Mouse (Mus musculus): ENCODE results near the gene Slc25a29. TPM values are rescaled to one million over a fixed set of nuclear protein-coding genes. Genes with fewer than 3 reads are reported as not detected.

The Slc25a29 gene
- polyA plus RNA-seq, 1 experiment from 2014 or later = 1.8 TPM

DNA sequence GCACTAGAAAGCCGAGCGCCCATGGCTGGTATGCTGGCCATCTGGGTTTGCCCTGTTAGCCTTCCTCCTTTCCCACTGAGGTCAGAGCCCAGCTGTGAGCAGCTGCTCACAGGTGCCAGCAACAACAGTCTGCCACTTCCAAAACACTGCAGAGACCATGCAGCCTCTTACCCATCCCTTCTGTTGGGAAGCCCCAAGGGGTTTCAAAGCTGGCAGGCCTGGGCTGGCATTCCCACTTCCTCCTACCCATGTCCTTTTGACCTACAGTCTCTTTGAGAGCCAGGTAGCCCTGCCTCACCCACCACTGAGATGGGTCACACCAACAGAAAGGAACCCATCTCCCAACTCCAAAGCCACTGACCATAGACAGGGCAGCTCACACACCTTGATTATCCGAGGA is 2.3 kb downstream of the Slc25a29 start:
- Histone ChIP-seq H3K27ac (no peak overlapping the region), H3K27me3 (replicated peaks) (peaks cover 6% of the 10 kb centered on the region; the same call in 1 of the 2 replicates), H3K9me3 (replicated peaks) (no peaks in the 10 kb centered on the region), H3K9ac (no peak overlapping the region), H3K36me3 (peaks cover 11% of the 10 kb centered on the region), H3K4me2 (no peak overlapping the region), H3K4me3 (no peak overlapping the region), H3K4me1 (peaks cover 35% of the 10 kb centered on the region)
- WGBS (ENCODE audit: insufficient replicate concordance) = 76% methylated on average over 3 of the region's 3 CpGs
- ATAC-seq = no peak

DNA sequence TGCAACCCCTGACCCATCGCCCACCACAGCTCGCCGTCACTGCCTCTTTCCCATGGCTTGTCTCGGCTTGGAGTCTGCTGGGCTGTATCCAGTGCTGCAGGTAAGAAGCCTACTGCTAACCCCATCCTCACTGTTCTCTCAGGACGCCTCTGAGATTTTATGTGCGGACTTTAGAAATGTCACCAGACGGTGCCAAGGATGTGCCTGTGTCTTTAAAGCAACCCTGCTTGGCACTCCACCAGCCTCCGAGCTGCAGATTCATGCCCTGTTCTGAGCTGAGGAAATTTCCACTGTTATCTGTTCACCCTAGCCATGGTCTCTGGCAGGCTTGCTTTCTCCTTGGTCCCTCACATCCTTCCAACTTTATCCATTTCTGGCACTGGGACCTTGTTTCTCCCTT is 2.8 kb downstream of the Slc25a29 start:
- Histone ChIP-seq H3K9ac (no peak overlapping the region), H3K27ac (no peak overlapping the region), H3K27me3 (replicated peaks) (peaks cover 6% of the 10 kb centered on the region; the same call in 1 of the 2 replicates), H3K9me3 (replicated peaks) (peaks cover 5% of the 10 kb centered on the region; the same call in 1 of the 2 replicates), H3K4me3 (no peak overlapping the region), H3K4me1 (peaks cover 31% of the 10 kb centered on the region), H3K4me2 (no peak overlapping the region), H3K36me3 (peaks cover 11% of the 10 kb centered on the region)
- WGBS (ENCODE audit: insufficient replicate concordance) = 86% methylated on average over 8 of the region's 8 CpGs
- no peak for ATAC-seq

DNA sequence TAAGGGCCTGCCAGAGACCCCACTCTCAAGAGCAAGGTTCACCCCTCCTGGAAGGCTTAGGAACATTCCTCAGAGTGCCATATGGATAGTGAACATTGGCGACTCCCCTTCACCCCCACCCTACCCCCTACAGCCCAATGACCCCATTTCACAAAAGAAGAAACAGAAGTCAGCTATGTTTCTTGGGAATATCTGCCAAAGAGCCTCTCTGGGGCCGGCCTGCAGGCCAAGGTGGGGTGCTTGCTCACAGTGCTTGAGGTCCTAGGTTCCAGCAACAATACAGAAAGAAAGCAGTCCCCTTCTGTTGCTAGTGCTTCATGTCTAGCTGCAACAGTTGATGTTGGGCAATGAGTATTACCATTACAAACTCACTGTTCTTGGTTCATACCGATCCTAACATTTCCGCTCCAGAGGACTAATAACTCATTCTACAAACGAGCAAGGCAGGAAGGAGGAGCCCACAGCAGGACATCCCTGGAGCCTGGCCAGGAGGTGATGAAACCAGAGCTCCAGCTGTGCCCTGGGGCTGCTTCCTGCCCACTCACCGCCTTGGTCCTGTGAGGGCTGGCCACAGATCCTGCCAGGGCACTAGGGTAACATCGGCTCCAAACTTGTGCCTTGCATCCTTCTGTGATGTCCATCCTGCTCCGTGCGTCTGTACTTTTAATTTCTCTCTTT is 3.6 kb downstream of the Slc25a29 start:
- H3K36me3 ChIP-seq = peaks cover 14% of the 10 kb centered on the region
- H3K27ac ChIP-seq = no peak overlapping the region
- peaks cover 6% of the 10 kb centered on the region; the same call in 1 of the 2 replicates for H3K9me3 ChIP-seq (replicated peaks)
- no peak for ATAC-seq
- WGBS (ENCODE audit: insufficient replicate concordance) = 71% methylated on average over 9 of the region's 9 CpGs
- H3K4me1 ChIP-seq = peaks cover 23% of the 10 kb centered on the region
- no peak overlapping the region for H3K4me3 ChIP-seq
- no peak overlapping the region for H3K9ac ChIP-seq
- peaks cover 6% of the 10 kb centered on the region; the same call in 1 of the 2 replicates for H3K27me3 ChIP-seq (replicated peaks)
- H3K4me2 ChIP-seq = no peak overlapping the region

DNA sequence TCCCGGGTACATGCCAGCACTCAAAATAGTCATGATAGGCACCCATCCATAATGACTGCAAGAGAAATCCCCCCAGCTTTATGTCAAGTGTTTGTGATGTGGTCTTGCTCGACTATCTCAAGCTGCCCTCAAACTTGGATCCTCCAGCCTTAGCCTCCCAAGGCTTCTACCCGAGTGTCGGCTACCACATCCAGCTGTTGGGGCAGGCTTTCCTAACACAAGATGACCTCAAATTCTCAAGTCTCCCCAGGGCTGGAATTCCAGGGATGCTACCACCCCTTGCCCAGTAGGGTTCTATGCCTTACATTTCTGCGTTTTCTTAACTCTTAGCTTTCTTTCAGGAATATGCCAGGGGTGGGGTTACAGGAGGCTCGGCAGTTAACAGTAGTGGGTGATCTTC is 5.3 kb downstream of the Slc25a29 start:
- Histone ChIP-seq H3K9me3 (replicated peaks) (peaks cover 6% of the 10 kb centered on the region; the same call in 1 of the 2 replicates), H3K27ac (no peak overlapping the region), H3K4me1 (peaks cover 10% of the 10 kb centered on the region), H3K36me3 (peaks cover 25% of the 10 kb centered on the region), H3K4me3 (no peak overlapping the region), H3K27me3 (replicated peaks) (peaks cover 6% of the 10 kb centered on the region; the same call in 1 of the 2 replicates), H3K4me2 (no peak overlapping the region), H3K9ac (no peak overlapping the region)
- ATAC-seq = no peak
- WGBS (ENCODE audit: insufficient replicate concordance) = 78% methylated on average over 6 of the region's 6 CpGs

DNA sequence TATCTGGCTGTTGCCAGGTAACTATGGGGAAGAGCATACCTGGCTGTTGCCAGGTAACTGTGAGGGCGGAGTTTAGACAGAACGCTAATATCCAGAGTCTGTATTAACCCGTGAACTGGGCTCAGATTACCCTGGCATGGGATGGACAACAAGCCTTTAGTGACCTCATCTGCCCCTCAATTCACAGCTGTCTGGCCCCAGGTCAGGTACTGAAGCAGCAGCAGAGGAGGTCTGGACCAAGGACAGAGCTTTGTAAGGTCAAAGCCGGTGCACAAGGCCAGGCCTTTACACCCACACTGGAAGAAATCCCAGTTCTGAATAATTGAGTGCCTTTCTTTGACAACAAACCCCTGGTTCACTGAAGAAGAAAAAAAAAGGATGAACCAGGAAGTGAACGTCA is 6.0 kb downstream of the Slc25a29 start:
- 77% methylated on average over 5 of the region's 5 CpGs for WGBS (ENCODE audit: insufficient replicate concordance)
- Histone ChIP-seq H3K4me2 (no peak overlapping the region), H3K4me1 (peaks cover 3% of the 10 kb centered on the region; the same call in 1 of the 2 replicates), H3K27me3 (replicated peaks) (peaks cover 5% of the 10 kb centered on the region; the same call in 1 of the 2 replicates), H3K9me3 (replicated peaks) (peaks cover 6% of the 10 kb centered on the region; the same call in 1 of the 2 replicates), H3K9ac (no peak overlapping the region), H3K27ac (no peak overlapping the region), H3K36me3 (peaks cover 25% of the 10 kb centered on the region), H3K4me3 (no peak overlapping the region)
- ATAC-seq = no peak

DNA sequence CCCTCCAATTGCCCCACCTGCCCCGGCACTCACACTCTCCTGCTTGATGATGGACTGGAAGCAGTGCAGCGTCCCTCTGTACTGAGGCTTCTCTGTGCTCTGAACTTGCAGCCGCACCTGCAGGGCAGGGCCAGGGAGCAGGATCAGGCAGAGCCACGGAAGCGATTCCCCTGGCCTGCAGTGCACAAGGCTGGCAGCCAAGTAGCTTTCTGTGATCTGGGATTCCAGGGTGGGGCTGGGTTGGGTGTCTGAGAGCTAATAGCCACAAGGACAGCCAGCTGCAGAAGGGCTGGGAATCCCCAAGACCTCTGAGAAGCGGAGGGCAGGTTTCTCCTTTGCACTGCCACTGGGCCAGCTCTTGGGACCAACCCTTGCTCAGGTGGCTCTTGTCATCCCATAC is 8.0 kb downstream of the Slc25a29 start:
- H3K36me3 ChIP-seq = peaks cover 25% of the 10 kb centered on the region
- 95% methylated on average over 6 of the region's 6 CpGs for WGBS (ENCODE audit: insufficient replicate concordance)
- no peak overlapping the region for H3K4me3 ChIP-seq
- H3K9ac ChIP-seq = no peak overlapping the region
- H3K27me3 ChIP-seq (replicated peaks) = no peaks in the 10 kb centered on the region
- H3K9me3 ChIP-seq (replicated peaks) = peaks cover 6% of the 10 kb centered on the region; the same call in 1 of the 2 replicates
- ATAC-seq = no peak
- no peak overlapping the region for H3K4me2 ChIP-seq
- no peak overlapping the region for H3K27ac ChIP-seq
- no peaks in the 10 kb centered on the region; the same call in 1 of the 2 replicates for H3K4me1 ChIP-seq

DNA sequence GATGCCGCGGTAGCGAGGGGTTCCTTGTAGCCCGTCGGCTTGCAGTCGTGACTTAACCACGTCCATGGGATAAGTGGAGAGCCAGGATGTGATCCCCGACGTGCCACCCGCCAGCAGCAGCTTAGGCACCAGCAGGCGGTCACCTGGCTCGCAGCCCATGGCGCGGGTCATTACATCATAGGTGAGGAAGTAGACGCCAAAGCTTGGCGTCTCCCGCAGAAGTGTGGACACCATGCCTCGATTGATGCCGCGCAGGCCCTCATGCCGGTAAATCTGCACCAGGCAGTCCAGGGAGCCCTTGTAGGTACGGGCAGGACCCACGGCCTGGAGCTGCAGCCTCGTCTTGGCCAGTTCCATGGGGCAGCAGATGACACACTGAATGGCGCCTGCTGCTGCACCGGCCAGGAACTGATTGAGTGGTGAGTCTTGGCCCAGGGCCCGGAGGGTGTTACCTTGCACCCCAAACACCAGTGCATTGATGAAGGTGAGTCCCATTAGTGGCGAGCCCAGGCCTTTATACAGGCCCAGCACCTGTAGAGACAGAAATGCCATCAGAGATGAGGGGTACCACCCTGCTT is 8.6 kb downstream of the Slc25a29 start:
- ATAC-seq = no peak
- Histone ChIP-seq H3K9ac (no peak overlapping the region), H3K4me2 (no peak overlapping the region), H3K4me3 (no peak overlapping the region), H3K9me3 (replicated peaks) (peaks cover 6% of the 10 kb centered on the region; the same call in 1 of the 2 replicates), H3K36me3 (peaks cover 25% of the 10 kb centered on the region), H3K27me3 (replicated peaks) (no peaks in the 10 kb centered on the region), H3K4me1 (no peaks in the 10 kb centered on the region; the same call in 1 of the 2 replicates), H3K27ac (no peak overlapping the region)
- 92% methylated on average over 28 of the region's 28 CpGs for WGBS (ENCODE audit: insufficient replicate concordance)

DNA sequence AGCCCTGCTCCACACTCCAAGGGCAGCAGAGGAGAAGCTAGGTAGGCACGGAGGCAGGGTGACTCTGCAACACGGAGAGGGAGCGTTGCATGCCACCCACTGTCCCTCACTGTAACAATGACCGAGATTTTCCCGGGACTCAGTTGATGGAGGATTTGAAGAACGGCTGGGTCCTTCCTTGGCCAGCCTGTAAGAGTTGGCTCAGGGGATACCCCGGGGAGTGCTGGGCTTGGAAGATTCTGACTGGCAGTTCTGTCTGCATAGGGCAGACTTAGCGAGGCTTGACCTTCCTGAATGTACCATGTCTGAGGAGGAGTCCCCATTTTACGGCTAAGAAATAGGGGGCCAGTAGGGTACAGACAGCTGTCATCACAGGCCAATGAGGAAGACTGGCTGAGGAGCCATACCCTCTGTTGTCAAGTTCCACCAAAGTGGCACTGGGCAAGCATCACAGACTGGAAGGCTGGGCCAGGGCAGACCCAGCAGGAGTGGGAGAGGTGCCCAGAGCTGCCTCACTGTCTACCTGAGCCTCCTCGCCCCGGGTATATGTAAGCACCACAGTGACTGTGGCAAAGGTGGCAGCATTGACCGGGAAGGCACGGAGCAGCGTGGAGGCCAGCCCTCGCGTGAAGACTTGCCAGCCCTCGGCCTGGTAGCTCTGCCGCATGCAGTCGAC is 9.3 kb downstream of the Slc25a29 start:
- no peak for ATAC-seq
- no peak overlapping the region for H3K4me3 ChIP-seq
- WGBS (ENCODE audit: insufficient replicate concordance) = 89% methylated on average over 19 of the region's 19 CpGs
- no peak overlapping the region for H3K27ac ChIP-seq
- H3K9me3 ChIP-seq (replicated peaks) = peaks cover 6% of the 10 kb centered on the region; the same call in 1 of the 2 replicates
- H3K36me3 ChIP-seq = peaks cover 25% of the 10 kb centered on the region
- no peak overlapping the region for H3K9ac ChIP-seq
- no peaks in the 10 kb centered on the region for H3K4me1 ChIP-seq
- H3K27me3 ChIP-seq (replicated peaks) = no peaks in the 10 kb centered on the region
- no peak overlapping the region for H3K4me2 ChIP-seq

DNA sequence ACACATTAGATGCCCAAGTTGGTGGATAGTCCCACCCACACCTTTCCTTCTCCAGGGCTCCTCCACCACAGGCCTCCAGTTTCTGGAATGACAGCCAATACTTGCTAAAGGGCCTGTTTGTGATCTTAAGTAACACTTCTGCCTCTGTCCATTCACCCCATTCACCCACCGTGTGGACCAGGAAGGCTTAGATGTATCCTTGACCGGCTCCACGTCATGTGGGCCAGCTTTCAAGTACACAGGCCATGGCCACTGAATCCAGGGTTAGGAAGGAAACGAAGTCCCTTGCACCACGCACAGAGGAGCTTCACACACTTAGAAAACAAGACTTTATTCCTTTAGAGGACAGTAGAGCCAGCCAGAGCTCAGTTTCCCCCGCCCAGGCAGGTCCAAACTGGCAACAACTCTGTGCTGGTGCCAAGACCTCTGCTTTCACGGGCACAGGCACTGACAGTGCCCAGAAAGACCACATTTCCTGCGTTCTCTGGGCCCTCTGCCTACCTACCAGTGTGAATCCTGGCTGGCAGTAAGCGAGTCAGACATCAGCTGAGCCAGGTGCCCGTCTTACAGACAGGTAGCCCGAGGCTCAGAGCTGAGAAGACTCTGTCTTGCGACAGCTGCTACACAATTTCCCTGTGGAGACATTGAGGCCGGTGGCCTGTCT is 10.0 kb downstream of the Slc25a29 start:
- Histone ChIP-seq H3K9ac (no peak overlapping the region), H3K27me3 (replicated peaks) (no peaks in the 10 kb centered on the region), H3K4me3 (no peak overlapping the region), H3K36me3 (peaks cover 25% of the 10 kb centered on the region), H3K4me2 (no peak overlapping the region), H3K27ac (no peak overlapping the region), H3K9me3 (replicated peaks) (peaks cover 6% of the 10 kb centered on the region; the same call in 1 of the 2 replicates), H3K4me1 (no peaks in the 10 kb centered on the region)
- WGBS (ENCODE audit: insufficient replicate concordance) = 88% methylated on average over 13 of the region's 13 CpGs
- ATAC-seq = no peak

DNA sequence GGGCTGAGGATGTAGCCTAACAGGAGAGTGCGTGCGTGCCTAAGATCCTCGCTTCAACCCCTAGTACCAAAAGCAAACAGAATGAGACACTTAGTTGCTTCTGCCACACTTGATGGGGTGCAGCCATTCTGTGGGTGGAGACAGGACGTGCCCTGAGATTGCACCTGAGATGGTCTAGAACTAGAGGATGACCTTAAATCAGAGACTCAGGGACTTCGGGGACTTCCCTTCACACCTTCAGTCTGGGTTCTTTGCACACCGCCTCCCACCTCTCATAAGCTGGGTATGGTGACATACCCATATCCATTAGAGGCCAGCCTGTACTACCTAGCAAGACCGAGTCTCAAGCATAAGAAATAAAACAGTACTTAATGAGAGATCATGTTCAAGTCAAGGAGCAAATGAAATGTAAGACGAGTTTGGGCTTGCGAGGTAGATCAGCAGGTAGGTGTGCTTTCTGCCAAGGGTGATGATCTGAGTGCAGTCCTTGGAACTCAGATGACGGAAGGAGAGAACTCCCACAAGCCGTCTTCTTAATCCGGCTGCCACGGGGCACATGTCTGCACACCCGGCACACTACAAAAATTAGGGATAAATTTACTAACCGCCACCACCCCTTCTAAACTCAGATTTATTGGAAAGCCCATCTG is 11.3 kb downstream of the Slc25a29 start:
- 87% methylated on average over 15 of the region's 15 CpGs for WGBS (ENCODE audit: insufficient replicate concordance)
- no peak for ATAC-seq
- H3K4me1 ChIP-seq = no peaks in the 10 kb centered on the region
- H3K4me3 ChIP-seq = no peak overlapping the region
- H3K9me3 ChIP-seq (replicated peaks) = peaks cover 6% of the 10 kb centered on the region; the same call in 1 of the 2 replicates
- H3K27me3 ChIP-seq (replicated peaks) = no peaks in the 10 kb centered on the region
- H3K36me3 ChIP-seq = peaks cover 33% of the 10 kb centered on the region
- no peak overlapping the region for H3K4me2 ChIP-seq
- no peak overlapping the region for H3K9ac ChIP-seq
- no peak overlapping the region for H3K27ac ChIP-seq

DNA sequence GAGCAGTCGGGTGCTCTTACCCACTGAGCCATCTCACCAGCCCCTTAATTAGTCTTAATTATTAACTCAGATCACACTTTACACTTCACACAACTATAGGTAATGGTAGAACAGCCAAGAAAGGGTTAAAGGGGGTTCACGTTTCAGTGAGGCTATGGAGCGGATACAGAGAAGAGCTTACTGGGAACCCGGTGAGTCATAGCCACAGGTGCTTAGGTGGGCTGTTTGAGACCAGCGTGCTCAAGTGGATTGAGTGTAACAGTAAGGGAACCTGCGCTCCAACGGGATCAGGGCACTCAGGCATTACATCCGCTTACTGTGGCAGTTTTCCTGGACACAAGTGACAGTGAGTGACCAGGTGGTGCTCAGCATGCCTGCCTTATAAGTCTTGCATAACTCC is 12.6 kb downstream of the Slc25a29 start:
- no peaks in the 10 kb centered on the region for H3K4me1 ChIP-seq
- ATAC-seq = no peak
- peaks cover 41% of the 10 kb centered on the region for H3K36me3 ChIP-seq
- 79% methylated on average over 8 of the region's 8 CpGs for WGBS (ENCODE audit: insufficient replicate concordance)
- peaks cover 3% of the 10 kb centered on the region; the same call in 1 of the 2 replicates for H3K9me3 ChIP-seq (replicated peaks)
- no peak overlapping the region for H3K9ac ChIP-seq
- H3K4me2 ChIP-seq = no peak overlapping the region
- H3K27ac ChIP-seq = no peak overlapping the region
- no peaks in the 10 kb centered on the region for H3K27me3 ChIP-seq (replicated peaks)
- no peak overlapping the region for H3K4me3 ChIP-seq

All from liver, embryonic 12.5 days (tissue).